Mouse (Mus musculus) midbrain, embryonic 16.5 days (tissue): ENCODE measurements around the gene Miga2. TPM values are rescaled to one million over a fixed set of nuclear protein-coding genes. Genes with fewer than 3 reads are reported as not detected.

ENCODE experiments used
- ATAC-seq: fragments of 200-750 bp; cut with Nextera tagmentation; 2 replicates; pipeline ENCODE4 v1.8.0; 2017; ENCODE audit warnings: moderate TSS enrichment
- H3K27ac ChIP-seq: fragments of 300-500 bp; sonication (generic); 2 replicates; pipeline ENCODE4 v1.5.1; 2014; ENCODE audit warnings: mild to moderate bottlenecking, low read length, mixed read lengths
- H3K27me3 ChIP-seq: fragments of 300-500 bp; sonication (generic); 2 replicates; pipeline ENCODE4 v1.6.1; 2014; ENCODE audit warnings: low read depth, low read length, mixed read lengths; ENCODE audit not compliant: control insufficient read depth, insufficient read depth
- H3K36me3 ChIP-seq: fragments of 300-500 bp; sonication (generic); 2 replicates; pipeline ENCODE4 v1.6.1; 2014; ENCODE audit warnings: mild to moderate bottlenecking, low read length, moderate library complexity, mixed read lengths; ENCODE audit not compliant: control insufficient read depth, insufficient read depth
- H3K4me1 ChIP-seq: fragments of 300-500 bp; sonication (generic); 2 replicates; pipeline ENCODE4 v1.6.1; 2014; ENCODE audit warnings: mild to moderate bottlenecking, low read length, mixed read lengths; ENCODE audit not compliant: control insufficient read depth, insufficient read depth
- H3K4me2 ChIP-seq: fragments of 300-500 bp; sonication (generic); 2 replicates; pipeline ENCODE4 v1.6.1; 2014; ENCODE audit warnings: mild to moderate bottlenecking, low read length, mixed read lengths
- H3K4me3 ChIP-seq: fragments of 300-500 bp; sonication (generic); 2 replicates; pipeline ENCODE4 v1.5.1; 2014; ENCODE audit warnings: low read depth, mild to moderate bottlenecking, low read length, moderate library complexity, mixed read lengths
- H3K9ac ChIP-seq: fragments of 300-500 bp; sonication (generic); 2 replicates; pipeline ENCODE4 v1.6.1; 2014; ENCODE audit warnings: low read depth, low read length, mixed read lengths
- H3K9me3 ChIP-seq: fragments of 300-500 bp; sonication (generic); replicated peaks from 2 replicates; pipeline ENCODE4 v1.6.1; 2014; ENCODE audit warnings: mild to moderate bottlenecking, low read length, mixed read lengths; ENCODE audit not compliant: control insufficient read depth, poor library complexity, severe bottlenecking
- WGBS: fragments of 180-500 bp; shearing (Covaris S2); extraction: QIAGEN DNeasy Blood & Tissue Kit; methylation state at CpG from one replicate; pipeline ENCODE4 v1.1.7; 2014; 5-methylcytosine and 5-hydroxymethylcytosine counted together
- microRNA-seq: library from miRNA; unstranded; fragments of <30 nt; microRNA quantifications from one replicate; pipeline ENCODE4, GENCODE M21; 2017
- polyA plus RNA-seq: library from polyadenylated mRNA; unstranded; fragments of >200 nt; fragmentation: Nextera tagmentation; extraction: Ambion mirVana; gene quantifications from 2 replicates; pipeline ENCODE4 v1.2.1, GENCODE M21; 2015

Gene Miga2
- polyA plus RNA-seq, 1 experiment from 2014 or later: 35.0 TPM

DNA sequence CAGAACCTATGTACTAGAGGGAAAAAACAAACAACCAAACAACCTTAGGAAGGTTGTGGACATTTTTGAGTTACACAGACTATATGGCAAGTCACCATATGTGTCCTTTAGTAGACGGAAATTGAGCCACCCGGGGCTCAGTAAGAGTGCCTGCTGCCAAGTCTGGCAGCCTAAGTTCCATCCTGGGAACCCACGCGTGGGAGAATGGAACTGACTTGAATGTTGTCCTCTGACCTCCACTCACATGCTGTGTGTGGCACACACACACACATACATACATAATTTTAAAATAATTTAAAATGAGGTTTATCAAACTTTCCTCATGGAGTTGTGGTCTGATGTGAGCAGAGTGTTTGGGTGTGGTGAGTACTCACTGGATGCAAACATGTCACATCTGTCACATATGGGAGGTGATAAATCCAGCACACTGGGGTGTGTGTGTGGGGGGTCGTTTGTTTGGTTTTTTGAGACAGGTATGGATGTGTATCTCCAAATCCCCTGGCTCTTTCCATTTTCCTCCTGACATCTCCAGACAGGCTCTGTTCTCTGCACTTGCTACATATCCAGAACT is 53.6 kb downstream of the Miga2 start:
- H3K4me1 ChIP-seq: peaks cover 35% of the 10 kb centered on the region
- no peak overlapping the region for H3K4me3 ChIP-seq
- no peaks in the 10 kb centered on the region for H3K9me3 ChIP-seq
- WGBS: 75% methylated on average over 5 of the region's 5 CpGs
- ATAC-seq: no peak
- H3K9ac ChIP-seq: no peak overlapping the region
- H3K27me3 ChIP-seq: no peaks in the 10 kb centered on the region
- no peak overlapping the region for H3K4me2 ChIP-seq
- H3K36me3 ChIP-seq: no peaks in the 10 kb centered on the region
- no peak overlapping the region for H3K27ac ChIP-seq

DNA sequence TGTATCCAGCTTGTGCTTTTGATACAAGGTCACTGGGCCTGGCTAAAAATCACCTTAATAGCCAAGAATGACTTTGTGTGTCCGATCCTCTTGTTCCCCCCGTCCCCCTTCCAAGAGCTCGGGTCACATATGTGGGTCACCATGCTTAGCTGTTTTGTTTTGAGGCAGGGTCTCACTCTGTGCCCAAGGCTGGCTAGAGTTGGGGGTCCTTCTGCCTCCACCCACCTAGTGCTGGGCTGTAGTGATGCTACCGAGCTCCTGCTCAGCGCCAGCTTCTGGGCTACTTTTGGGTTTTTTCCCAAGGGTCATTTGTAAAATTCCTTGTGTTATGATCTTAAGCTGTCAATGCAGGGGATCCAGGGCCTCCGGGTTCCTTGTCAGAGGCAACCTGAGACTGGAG is 54.2 kb downstream of the Miga2 start:
- Histone ChIP-seq H3K4me1 (peaks cover 34% of the 10 kb centered on the region), H3K4me2 (peak overlapping the region; percentile 3; the same call in 1 of the 2 replicates), H3K27me3 (no peaks in the 10 kb centered on the region), H3K9me3 (no peaks in the 10 kb centered on the region), H3K27ac (no peak overlapping the region), H3K36me3 (no peaks in the 10 kb centered on the region), H3K4me3 (no peak overlapping the region), H3K9ac (peak overlapping the region; percentile 26; the same call in 1 of the 2 replicates)
- 79% methylated on average over 6 of the region's 6 CpGs for WGBS
- ATAC-seq: no peak

DNA sequence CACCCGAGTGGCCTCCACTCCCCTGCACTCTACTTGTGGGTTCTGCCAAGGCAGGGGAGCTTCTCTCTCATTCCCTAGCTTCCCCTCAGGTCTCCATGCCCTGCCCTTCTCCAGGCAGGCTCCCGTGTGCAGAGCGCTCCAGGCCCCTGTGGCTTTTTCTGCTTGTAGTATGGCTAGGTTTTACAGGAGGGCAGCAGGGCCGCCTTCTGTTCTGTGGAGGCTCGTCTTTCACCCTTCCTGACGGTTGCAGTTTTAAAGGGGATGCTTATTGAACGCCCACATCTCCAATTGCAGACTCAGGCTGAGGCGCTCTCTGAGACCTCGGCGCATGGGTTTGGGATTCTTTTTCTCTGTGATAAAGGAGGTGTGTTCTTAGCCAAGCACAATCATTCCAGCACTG is 55.1 kb downstream of the Miga2 start:
- ATAC-seq: no peak
- no peaks in the 10 kb centered on the region for H3K36me3 ChIP-seq
- H3K9me3 ChIP-seq: no peaks in the 10 kb centered on the region
- peaks cover 30% of the 10 kb centered on the region for H3K4me1 ChIP-seq
- peak overlapping the region; percentile 3; the same call in 1 of the 2 replicates for H3K4me2 ChIP-seq
- H3K4me3 ChIP-seq: no peak overlapping the region
- 36% methylated on average over 10 of the region's 10 CpGs for WGBS
- peak overlapping the region; percentile 18 for H3K9ac ChIP-seq
- H3K27ac ChIP-seq: peak overlapping the region; percentile 28; the same call in 1 of the 2 replicates
- H3K27me3 ChIP-seq: no peaks in the 10 kb centered on the region

DNA sequence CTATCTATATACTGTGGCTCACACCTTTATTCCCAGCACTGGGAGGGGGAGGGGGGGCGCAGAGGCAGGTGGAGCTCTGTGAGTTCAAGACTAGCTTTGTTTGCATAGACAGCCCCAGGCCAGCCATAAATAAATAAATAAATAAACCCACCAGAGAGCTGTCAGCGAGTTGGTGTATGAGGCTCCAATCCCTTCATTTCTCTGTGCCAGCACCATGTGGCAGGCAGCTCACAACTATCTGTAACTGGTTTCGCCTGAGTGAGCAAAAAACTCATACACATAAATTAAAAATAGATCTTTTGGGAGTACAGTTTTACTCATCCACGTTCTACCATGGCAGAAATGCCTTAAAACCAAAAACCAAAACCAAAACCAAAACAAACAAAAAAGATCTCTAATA is 57.4 kb downstream of the Miga2 start:
- 82% methylated on average over 4 of the region's 4 CpGs for WGBS
- Histone ChIP-seq H3K27me3 (no peaks in the 10 kb centered on the region), H3K36me3 (no peaks in the 10 kb centered on the region), H3K9ac (no peak overlapping the region), H3K4me3 (no peak overlapping the region), H3K4me1 (peaks cover 22% of the 10 kb centered on the region), H3K27ac (no peak overlapping the region), H3K9me3 (no peaks in the 10 kb centered on the region), H3K4me2 (no peak overlapping the region)
- no peak for ATAC-seq

DNA sequence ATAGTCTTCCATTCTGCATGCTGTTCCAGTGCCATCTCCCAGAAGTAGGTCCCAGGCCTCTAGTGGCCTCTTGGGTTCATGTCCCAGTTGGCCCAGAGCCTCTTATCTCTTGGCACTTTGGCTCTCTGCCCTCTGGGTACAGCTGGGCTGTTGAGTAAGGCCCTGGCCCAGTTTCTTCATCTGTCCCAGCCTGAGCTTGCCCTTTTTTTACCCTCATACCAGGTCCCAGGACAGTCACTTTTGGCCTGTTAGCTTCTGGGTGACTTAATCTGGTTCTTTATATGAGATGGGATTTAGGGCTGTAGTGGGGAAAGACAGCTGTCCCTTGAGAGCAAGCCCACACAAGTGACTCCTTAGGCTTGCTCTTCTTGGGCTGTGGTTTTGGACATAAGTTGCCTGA is 65.1 kb downstream of the Miga2 start:
- Histone ChIP-seq H3K27ac (no peak overlapping the region), H3K27me3 (no peaks in the 10 kb centered on the region), H3K4me1 (no peaks in the 10 kb centered on the region), H3K36me3 (peaks cover 42% of the 10 kb centered on the region), H3K4me3 (no peak overlapping the region), H3K9me3 (no peaks in the 10 kb centered on the region), H3K4me2 (no peak overlapping the region), H3K9ac (no peak overlapping the region)
- ATAC-seq: no peak

Small RNA genes lying within 50 kb of the gene (microRNA-seq; reads per million reads assigned to microRNA genes)
- gene Gm47292: not detected

Other genes with a start within 250 kb of the Miga2 start
- gene Zer1, start 239.6 kb upstream of the Miga2 start, polyA plus RNA-seq: 13.1 and 13.5 TPM in 2 replicates
- 11.8 and 14.3 TPM in 2 replicates for gene Tbc1d13, start 230.5 kb upstream of the Miga2 start, polyA plus RNA-seq
- gene Endog, start 192.7 kb upstream of the Miga2 start, polyA plus RNA-seq: 22.6 and 27.0 TPM in 2 replicates
- gene Spout1, start 185.8 kb upstream of the Miga2 start, polyA plus RNA-seq: 63.0 and 67.3 TPM in 2 replicates
- gene Kyat1, start 158.4 kb upstream of the Miga2 start, polyA plus RNA-seq: 13.4 and 15.8 TPM in 2 replicates
- gene Lrrc8a, start 126.5 kb upstream of the Miga2 start, polyA plus RNA-seq: 55.4 and 57.8 TPM in 2 replicates
- gene Gm28035, start 123.7 kb upstream of the Miga2 start, polyA plus RNA-seq: 0.26 and 0.27 TPM in 2 replicates
- gene Phyhd1, start 98.0 kb upstream of the Miga2 start, polyA plus RNA-seq: 6.1 and 7.2 TPM in 2 replicates
- gene Gm28038, start 83.2 kb upstream of the Miga2 start, polyA plus RNA-seq: not detected in 2 replicates
- 38.0 and 40.9 TPM in 2 replicates for gene Dolk, start 77.9 kb upstream of the Miga2 start, polyA plus RNA-seq
- 18.9 and 19.6 TPM in 2 replicates for gene Nup188, start 77.8 kb upstream of the Miga2 start, polyA plus RNA-seq
- 206 and 218 TPM in 2 replicates for gene Sh3glb2, start 4.9 kb upstream of the Miga2 start, polyA plus RNA-seq
- 63.6 and 67.8 TPM in 2 replicates for gene Dolpp1, start 28.0 kb downstream of the Miga2 start, polyA plus RNA-seq
- gene Crat, start 51.6 kb downstream of the Miga2 start, polyA plus RNA-seq: 23.6 and 26.0 TPM in 2 replicates
- gene Ptpa, start 51.8 kb downstream of the Miga2 start, polyA plus RNA-seq: 146 and 156 TPM in 2 replicates
- gene Ier5l, start 110.0 kb downstream of the Miga2 start, polyA plus RNA-seq: 2.0 TPM in 2 replicates
- gene Cstad, start 230.8 kb downstream of the Miga2 start, polyA plus RNA-seq: 0.62 TPM in 2 replicates